Mouse (Mus musculus): Measurements from ENCODE around the gene Dennd4c. TPM values are rescaled to one million over a fixed set of nuclear protein-coding genes. Genes with fewer than 3 reads are reported as not detected.

Dennd4c gene
- total RNA-seq (2023) = 18.8 TPM

DNA sequence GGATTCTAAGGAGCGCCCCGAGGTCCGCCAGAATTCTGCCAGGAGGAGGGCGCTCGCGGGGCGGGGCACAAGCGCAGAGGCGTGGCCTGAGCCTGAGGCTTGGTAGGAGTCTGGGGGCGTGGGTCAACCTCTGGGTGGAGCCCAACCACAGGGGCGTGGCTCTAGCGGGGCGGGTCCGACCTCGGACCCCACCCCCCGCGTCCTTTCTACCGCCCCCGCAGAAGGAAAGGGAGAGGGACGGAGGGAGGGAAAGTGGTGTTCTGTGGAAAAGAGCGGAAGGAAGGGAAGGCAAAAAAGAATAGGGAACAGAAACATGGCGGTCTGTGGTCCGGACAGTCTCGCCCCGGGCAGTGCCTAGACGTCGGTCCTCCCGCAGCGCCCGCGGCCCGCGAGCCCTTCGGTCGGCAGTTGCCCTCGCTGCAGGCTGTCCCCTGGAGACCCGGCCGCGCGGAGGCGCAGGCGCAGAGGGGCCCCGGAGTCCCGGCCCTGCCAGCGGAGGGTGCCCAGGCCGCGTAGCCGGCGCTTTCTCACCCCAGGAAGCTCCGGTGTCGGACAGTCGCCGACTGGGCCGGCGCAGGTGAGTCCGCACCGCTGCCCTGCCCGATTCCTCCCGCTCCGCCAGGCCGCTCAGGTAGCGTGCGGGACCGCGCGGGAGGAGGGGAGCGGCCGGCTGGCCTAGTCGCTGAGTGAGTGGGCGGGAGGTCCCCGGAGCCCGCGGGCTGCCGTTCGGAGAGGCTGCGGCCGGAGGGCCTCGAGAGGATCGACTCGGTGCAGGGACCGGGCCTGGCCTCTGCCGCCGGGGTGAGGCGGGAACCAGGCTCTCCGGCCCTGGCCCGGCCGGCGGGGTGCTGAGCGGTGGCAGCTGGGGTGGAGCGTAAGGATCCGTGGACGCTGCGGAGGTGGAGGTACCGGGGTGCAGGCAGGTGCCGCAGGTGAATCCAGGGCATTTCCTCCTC lies at the start of gene Dennd4c:
Gene Dennd4c (plus strand): TSS at position 220 of the 956 bp plus-strand sequence.

DNA sequence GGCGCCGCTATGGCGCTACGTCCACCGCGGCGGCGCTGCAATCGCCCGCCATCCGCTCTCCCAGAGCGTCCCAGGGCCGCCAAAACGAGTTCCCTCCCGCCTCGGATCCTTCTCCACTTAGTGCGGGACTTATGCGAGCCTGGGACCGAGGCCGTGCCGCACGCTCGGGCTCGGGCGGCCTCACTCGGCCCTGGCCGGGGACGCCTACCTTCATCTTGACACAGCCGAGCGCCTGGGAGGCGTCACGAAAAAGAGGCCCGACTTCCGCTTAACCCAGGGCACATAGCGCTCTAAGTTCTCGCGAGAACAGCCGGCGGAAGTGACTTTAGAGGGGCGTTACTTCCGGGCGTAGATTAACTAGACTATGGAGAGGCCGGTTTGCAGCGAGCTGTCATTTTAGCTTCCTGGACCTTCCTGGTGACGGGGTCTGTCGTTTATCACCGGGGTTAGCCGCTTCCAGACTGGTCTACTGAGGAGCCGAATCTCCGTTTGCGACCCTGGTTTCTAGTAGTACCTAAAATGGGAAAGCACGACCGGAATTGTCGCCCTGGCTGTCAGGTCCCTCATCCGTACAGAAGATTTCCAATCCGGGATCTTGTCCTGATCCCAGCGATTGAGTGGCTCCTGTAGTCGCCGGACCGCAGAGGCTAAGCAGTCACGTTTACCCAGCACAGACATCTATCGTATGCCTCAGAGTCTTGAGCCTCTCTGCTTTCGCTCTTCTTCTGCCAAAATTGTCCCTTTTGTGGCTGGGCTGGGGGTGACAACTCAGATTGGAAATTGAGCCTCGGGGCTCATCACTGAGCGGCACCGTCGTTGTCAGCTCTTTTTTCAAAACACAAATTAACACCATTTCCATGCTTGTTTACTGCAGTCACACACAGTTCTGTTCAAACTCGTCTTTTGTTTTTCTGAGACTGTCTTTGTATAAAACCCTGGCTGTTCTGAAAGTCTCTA lies 109.0 kb downstream of the Dennd4c start, which contains the start of gene Rps6:
Gene Rps6 (minus strand): TSS at position 300 of the 957 bp plus-strand sequence.

DNA sequence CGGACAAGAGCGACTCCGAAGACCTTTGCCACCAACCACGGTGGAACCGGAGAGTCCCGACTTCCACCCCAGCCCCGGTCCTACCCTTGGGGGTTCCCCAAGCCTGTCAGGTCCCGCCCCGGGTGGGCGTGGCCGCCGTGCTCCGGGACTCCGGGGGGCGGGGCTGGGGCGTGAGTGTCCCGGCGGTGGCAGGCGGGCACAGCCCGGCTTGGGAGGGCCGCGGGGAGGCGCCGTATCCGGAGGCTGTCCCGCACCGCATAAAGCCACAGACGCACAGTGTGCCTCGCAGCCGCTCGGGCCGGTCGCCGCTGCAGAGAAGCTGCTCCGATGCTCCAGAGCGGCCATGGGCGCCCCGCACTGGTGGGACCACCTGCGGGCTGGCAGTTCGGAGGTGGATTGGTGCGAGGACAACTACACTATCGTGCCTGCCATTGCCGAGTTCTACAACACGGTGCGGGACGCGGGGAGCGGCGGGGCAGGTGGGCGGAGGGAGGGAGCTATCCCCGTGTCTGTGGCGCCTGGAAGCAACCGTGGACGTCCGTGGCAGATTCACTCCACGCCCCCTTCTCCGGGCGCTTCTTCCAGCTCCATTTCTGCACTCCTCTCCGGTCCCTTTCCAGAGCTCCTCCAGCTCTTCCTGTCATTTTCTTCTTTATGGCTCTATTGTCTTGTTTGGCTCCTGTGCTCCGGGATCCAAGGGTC lies 125.9 kb downstream of the Dennd4c start, which contains the start of gene Acer2:
Gene Acer2 (plus strand): TSS at position 251 of the 702 bp plus-strand sequence.

Other genes with a start within 250 kb of the Dennd4c start
- gene Saxo1, start 190.2 kb upstream of the Dennd4c start, total RNA-seq (2023) = not detected
- gene Rraga, start 172.9 kb upstream of the Dennd4c start, total RNA-seq (2023) = 49.4 TPM
- gene Haus6, start 136.5 kb upstream of the Dennd4c start, total RNA-seq (2023) = 25.3 TPM
- gene Plin2, start 78.5 kb upstream of the Dennd4c start, total RNA-seq (2023) = 10.9 TPM
- 2,473 TPM for gene Rps6, start 108.9 kb downstream of the Dennd4c start, total RNA-seq (2023)
- gene Acer2, start 125.8 kb downstream of the Dennd4c start, total RNA-seq (2023) = 6.7 TPM